Mouse (Mus musculus): ENCODE measurements around the gene Olfr221. TPM values are rescaled to one million over a fixed set of nuclear protein-coding genes. Genes with fewer than 3 reads are reported as not detected.

Olfr221 gene
- polyA plus RNA-seq, 1 experiment from 2014 or later, result not detected

DNA sequence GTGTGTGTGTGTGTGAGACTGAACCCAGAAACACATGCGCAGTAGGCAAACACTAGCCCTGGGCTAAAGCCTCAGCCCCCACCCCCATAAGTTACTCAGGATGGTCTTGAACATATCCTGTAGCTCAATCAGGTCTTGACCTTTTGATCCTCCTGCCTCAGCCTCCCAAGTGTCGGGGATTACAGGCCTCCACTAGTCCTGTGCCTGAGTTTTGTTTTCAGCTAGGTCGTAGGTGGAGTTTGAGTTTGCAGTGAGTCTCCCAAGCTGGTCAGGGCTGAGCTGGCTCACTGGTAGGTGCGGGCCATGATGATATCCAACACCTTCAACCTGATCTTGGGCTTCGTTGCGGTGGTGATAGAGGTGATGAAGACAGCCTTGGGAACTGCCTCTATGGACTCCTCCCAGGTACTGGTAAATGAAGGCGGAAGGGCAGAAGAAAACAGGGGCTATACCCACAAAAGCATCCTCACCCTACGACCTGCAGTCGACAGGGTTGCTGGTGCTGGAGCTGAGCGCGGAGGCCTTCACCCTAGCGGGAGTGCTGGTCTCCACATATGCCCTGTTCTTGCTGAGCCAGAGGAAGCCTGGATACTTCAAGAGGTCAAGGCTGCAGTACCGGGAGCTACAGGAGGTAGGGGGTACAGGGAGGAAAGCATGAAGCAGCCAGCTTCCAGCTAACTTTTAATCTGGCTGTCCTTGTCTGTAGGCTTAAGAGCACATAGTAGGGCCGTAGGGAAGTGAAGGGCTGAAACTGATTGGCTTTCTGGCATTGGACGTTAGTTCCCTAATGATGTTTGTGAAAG is 23.8 kb downstream of the Olfr221 start:
- Histone ChIP-seq H3K36me3 (no peaks in the 10 kb centered on the region), H3K9ac (no peak overlapping the region), H3K4me1 (peaks cover 26% of the 10 kb centered on the region), H3K4me3 (replicated peaks) (peak overlapping the region; percentile 58), H3K4me2 (peak overlapping the region; percentile 64), H3K27ac (peak overlapping the region; percentile 98), H3K27me3 (replicated peaks) (no peaks in the 10 kb centered on the region), H3K9me3 (no peaks in the 10 kb centered on the region)
- no peak for ATAC-seq (ENCODE audit: insufficient read depth, low FRiP score, low read depth)
- 83% methylated on average over 15 of the region's 15 CpGs for WGBS

DNA sequence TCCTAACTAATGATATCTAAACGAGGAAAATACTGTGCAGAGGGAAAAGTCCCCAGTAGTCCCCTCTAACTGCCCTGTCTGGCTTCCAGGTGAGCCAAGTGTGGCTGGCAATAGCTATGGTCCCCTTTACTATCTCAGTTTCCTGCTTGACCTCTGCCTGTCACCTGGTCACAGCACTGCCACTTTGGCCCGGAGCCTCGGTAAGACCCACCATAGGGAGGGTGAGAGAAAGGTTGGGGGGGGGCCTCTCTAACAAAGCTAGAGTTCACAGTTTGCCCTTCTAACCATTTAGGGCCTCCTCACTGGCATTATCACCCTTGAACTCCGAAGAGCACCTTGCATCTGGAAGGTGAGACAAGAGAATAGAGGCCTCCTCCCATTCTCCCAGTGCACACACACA is 24.6 kb downstream of the Olfr221 start:
- H3K4me1 ChIP-seq, result peaks cover 26% of the 10 kb centered on the region
- H3K9ac ChIP-seq, result no peak overlapping the region
- H3K36me3 ChIP-seq, result no peaks in the 10 kb centered on the region
- H3K27ac ChIP-seq, result no peak overlapping the region
- 80% methylated on average over 4 of the region's 4 CpGs for WGBS
- no peak overlapping the region for H3K4me2 ChIP-seq
- H3K4me3 ChIP-seq (replicated peaks), result no peak overlapping the region
- H3K9me3 ChIP-seq, result no peaks in the 10 kb centered on the region
- ATAC-seq (ENCODE audit: insufficient read depth, low FRiP score, low read depth), result no peak
- no peaks in the 10 kb centered on the region for H3K27me3 ChIP-seq (replicated peaks)

DNA sequence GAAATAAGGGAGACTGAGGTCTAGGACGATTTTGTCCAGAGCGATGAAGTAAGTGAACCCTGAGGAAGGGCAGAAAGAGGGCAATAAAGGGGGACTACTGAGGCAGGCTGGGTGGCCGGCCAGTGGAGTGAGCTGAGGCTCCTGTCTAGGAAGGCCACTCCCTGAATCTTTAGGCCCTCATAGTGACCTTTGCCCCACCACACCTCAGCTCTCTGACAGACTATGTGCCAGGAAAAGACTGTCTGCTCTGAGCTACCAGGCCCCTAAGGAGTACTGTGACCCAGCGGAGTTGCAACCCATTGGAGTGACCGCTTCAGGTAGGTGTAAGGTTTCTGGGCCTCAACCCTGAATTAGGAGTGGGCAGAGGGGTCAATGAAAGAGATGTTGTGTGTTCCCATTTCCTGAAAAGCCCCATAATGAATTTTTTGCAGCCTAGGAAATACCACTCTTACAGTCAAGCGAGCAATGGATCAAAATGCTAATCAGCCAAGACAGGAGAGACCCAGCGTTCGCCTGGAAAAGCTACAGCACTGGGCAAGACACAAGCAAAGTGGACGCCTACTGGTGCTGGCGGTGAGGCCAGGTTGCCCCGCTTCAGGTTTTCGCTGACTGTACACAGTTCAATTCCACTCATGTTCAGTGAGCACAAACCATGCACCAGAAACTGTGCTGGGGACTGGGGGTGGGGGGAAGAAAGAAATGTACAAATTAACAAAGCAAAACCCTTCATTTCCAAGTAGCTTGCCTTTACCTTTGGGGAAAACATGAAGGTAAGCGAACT is 25.4 kb downstream of the Olfr221 start:
- H3K27me3 ChIP-seq (replicated peaks), result no peaks in the 10 kb centered on the region
- peaks cover 19% of the 10 kb centered on the region for H3K4me1 ChIP-seq
- ATAC-seq (ENCODE audit: insufficient read depth, low FRiP score, low read depth), result no peak
- no peaks in the 10 kb centered on the region for H3K36me3 ChIP-seq
- H3K4me2 ChIP-seq, result no peak overlapping the region
- no peak overlapping the region for H3K9ac ChIP-seq
- 82% methylated on average over 13 of the region's 13 CpGs for WGBS
- H3K4me3 ChIP-seq (replicated peaks), result no peak overlapping the region
- H3K27ac ChIP-seq, result peak overlapping the region; percentile 94; the same call in 1 of the 2 replicates
- H3K9me3 ChIP-seq, result no peaks in the 10 kb centered on the region

DNA sequence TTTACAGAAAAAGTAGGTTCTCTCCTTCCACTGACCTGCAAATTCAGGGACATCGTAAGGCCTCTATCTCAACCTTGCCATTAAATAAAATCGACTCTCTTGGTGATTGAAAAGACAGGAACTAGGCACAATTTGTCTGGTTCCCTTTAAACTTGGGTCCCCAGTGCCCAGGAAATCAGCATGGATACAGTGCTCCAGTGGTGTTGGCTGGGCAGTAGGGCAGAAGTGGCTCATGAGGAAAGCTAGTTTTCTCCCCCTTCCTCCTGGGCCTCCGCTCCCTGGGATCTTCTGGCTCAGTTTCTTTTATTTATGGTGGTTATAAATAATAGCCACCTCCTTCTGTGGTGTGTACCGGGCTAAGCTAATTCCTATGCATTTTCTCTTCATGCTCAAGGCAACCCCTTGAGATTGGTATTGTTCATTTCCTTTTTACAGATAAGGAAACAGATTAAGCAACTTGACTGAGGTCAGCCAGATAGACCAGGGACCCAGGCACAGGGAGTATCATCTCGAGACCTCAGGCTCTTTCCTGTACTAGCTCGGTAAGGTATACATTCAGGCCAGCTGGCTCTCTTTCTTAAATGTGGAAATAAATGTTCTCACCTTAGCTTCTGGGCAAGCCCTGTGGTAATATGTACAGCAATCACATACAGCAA is 26.7 kb downstream of the Olfr221 start, which contains the start of gene Tmem253:
Tmem253 (plus strand) TSS at position 214 of the 656 bp plus-strand sequence.
- 18% methylated on average over 6 of the region's 6 CpGs for WGBS

DNA sequence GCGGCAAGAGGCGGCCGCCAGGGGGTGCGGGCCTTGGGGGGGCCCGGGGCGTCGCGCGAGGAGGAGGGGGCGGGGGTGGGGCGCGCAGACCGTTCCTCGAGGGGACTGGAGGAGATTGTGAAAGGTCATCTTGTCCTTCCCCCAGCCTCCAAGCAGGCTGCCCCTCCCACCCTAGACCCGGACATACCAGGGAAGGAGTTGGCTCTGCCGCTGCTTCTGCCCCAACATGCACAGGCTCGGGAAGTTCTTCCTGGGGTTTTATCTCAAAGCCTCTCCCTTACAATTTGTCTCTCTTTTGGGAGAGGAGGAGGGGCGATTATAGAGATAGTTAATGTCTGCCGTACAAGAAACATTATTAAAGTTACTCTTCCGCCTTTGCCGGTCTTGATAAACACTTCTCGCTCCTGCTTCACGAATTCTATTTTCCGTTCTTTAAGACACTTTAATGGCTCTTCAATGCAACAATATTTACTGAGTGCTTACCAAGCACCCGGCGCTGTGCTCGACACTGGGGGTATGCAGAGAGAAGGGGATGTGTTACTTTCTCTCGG is 27.4 kb downstream of the Olfr221 start:
- WGBS, result 2% methylated on average over 18 of the region's 28 CpGs
- peak; percentile 12; the same call in 1 of the 2 replicates for ATAC-seq (ENCODE audit: insufficient read depth, low FRiP score, low read depth)

More for the DNA sequence above, 26.7 kb downstream of the Olfr221 start, which contains the start of gene Tmem253:
- Histone ChIP-seq H3K4me2 (peak within 1 kb of the TSS; percentile 67), H3K9me3 (no peaks in the 10 kb centered on the region), H3K27me3 (replicated peaks) (no peaks in the 10 kb centered on the region), H3K4me3 (replicated peaks) (peak within 1 kb of the TSS; percentile 64), H3K36me3 (no peaks in the 10 kb centered on the region), H3K9ac (peak within 1 kb of the TSS; percentile 60), H3K4me1 (peaks cover 22% of the 10 kb centered on the region), H3K27ac (peak within 1 kb of the TSS; percentile 94)
- no peak for ATAC-seq (ENCODE audit: insufficient read depth, low FRiP score, low read depth)

DNA sequence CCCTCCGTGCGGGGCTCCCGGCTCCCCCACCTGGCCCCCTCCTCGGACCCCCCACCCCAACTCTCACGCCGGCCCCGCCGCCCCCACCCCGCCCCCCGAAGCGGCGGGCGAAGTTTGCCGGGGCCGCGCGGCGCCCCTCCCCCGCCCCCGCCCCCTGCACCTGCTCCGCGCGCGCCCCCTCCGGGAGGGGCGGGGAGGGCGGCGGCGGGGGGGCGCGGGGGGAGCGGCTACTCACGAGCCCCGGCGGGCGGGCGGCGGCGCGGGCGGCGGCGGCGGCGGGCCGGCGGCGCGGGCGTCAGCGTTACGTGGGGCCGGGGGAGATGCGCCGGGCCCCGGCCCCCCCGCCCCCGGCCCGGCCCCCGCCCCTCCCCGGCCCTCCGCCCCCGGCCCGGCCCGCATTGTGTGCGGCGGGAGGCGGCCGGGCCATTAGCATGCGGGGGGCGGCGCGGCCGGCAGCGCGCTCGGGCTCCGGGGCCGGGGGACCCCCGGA is 27.9 kb downstream of the Olfr221 start:
- Histone ChIP-seq H3K9me3 (no peaks in the 10 kb centered on the region), H3K27me3 (replicated peaks) (no peaks in the 10 kb centered on the region), H3K36me3 (no peaks in the 10 kb centered on the region), H3K4me2 (peak overlapping the region; percentile 67), H3K4me1 (peaks cover 31% of the 10 kb centered on the region), H3K27ac (peak overlapping the region; percentile 94), H3K9ac (peak overlapping the region; percentile 60), H3K4me3 (replicated peaks) (peak overlapping the region; percentile 64)
- peak; percentile 28 for ATAC-seq (ENCODE audit: insufficient read depth, low FRiP score, low read depth)
- WGBS, result 0% methylated on average over 1 of the region's 80 CpGs

More for the DNA sequence above, 27.4 kb downstream of the Olfr221 start:
- H3K4me2 ChIP-seq, result peak overlapping the region; percentile 67
- H3K4me3 ChIP-seq (replicated peaks), result peak overlapping the region; percentile 64
- H3K27me3 ChIP-seq (replicated peaks), result no peaks in the 10 kb centered on the region
- peak overlapping the region; percentile 94 for H3K27ac ChIP-seq
- H3K36me3 ChIP-seq, result no peaks in the 10 kb centered on the region
- peak overlapping the region; percentile 60 for H3K9ac ChIP-seq
- peaks cover 27% of the 10 kb centered on the region for H3K4me1 ChIP-seq
- H3K9me3 ChIP-seq, result no peaks in the 10 kb centered on the region

DNA sequence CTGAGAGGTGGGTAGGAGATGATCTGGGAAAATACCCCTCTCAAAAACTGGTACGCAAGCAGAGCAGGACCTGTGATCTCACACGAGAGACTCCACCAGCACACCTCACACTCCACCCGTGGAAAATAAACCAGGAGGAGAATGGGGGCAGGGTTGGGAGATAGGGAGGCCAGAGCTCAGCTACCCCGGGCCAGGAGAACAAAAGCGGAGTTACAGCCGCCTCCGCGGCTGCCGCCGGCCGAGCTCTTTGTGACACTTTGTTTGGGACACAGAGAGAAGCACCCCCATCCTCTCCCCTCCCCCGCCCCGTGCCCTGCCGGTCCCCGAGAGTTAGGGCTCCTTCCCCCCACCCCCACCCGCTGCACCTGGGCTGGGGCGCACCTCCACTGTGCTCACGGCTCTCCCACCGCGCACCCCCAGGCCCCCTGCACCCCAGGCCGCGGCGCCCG is 28.5 kb downstream of the Olfr221 start:
- no peak for ATAC-seq (ENCODE audit: insufficient read depth, low FRiP score, low read depth)
- WGBS, result 3% methylated on average over 16 of the region's 24 CpGs
- H3K36me3 ChIP-seq, result no peaks in the 10 kb centered on the region
- H3K4me1 ChIP-seq, result peaks cover 30% of the 10 kb centered on the region
- H3K9me3 ChIP-seq, result no peaks in the 10 kb centered on the region
- H3K9ac ChIP-seq, result peak overlapping the region; percentile 60; the same call in 1 of the 2 replicates
- no peaks in the 10 kb centered on the region for H3K27me3 ChIP-seq (replicated peaks)
- H3K4me2 ChIP-seq, result peak overlapping the region; percentile 67
- H3K27ac ChIP-seq, result peak overlapping the region; percentile 94
- peak overlapping the region; percentile 64 for H3K4me3 ChIP-seq (replicated peaks)

DNA sequence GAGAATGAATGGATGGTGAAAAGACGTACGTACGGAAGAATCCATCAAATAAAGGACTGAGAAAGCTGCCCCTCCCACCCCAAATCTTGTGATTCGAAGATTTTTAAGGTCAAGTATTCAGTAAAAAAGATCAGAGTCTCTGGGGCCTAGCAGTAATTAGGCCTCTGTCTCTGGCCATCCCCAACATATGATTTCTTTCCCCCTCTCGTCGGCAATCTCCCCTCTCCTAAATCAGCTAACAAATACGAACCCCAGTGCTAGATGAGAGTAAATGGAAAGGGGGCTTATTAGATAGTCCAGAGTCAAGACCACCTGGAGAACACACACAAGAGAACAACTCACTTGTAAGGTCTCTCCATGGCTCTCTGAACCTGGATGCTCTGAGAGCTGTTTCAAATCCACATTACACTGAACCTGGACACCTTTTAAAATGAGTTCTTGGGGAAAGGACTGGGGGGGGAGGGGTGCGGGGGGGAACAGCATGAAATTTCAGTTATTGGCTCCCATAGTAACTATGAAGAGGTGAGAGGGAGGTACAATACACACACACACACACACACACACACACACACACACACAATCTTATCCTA is 29.1 kb downstream of the Olfr221 start:
- peak overlapping the region; percentile 67 for H3K4me2 ChIP-seq
- H3K9me3 ChIP-seq, result no peaks in the 10 kb centered on the region
- peaks cover 34% of the 10 kb centered on the region for H3K4me1 ChIP-seq
- H3K27ac ChIP-seq, result peak overlapping the region; percentile 94; the same call in 1 of the 2 replicates
- WGBS, result 59% methylated on average over 8 of the region's 8 CpGs
- peak overlapping the region; percentile 64 for H3K4me3 ChIP-seq (replicated peaks)
- no peak for ATAC-seq (ENCODE audit: insufficient read depth, low FRiP score, low read depth)
- no peak overlapping the region for H3K9ac ChIP-seq
- no peaks in the 10 kb centered on the region for H3K27me3 ChIP-seq (replicated peaks)
- peaks cover 6% of the 10 kb centered on the region for H3K36me3 ChIP-seq

DNA sequence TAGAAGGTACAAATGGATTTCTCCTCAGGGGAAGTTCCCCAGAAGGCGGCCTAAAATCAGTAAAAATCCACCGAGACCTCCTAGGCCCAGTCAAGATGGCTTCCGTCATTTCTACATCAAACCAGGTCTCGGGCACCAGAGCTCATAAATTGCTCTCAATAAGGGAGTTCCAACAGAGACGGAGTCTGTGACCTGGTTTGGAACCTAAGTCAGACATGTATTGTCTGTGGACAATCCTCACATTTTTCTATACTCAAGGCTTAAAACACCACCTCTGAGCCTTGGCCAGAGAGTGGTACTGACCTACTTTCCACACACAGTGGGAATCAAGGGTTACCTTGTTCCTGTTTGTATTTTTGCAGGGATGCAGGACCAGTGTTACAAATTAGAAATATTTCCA is 29.7 kb downstream of the Olfr221 start:
- H3K9ac ChIP-seq, result no peak overlapping the region
- H3K27me3 ChIP-seq (replicated peaks), result no peaks in the 10 kb centered on the region
- 75% methylated on average over 5 of the region's 5 CpGs for WGBS
- peaks cover 34% of the 10 kb centered on the region for H3K4me1 ChIP-seq
- ATAC-seq (ENCODE audit: insufficient read depth, low FRiP score, low read depth), result no peak
- H3K4me3 ChIP-seq (replicated peaks), result no peak overlapping the region
- peaks cover 8% of the 10 kb centered on the region for H3K36me3 ChIP-seq
- H3K9me3 ChIP-seq, result no peaks in the 10 kb centered on the region
- no peak overlapping the region for H3K27ac ChIP-seq
- no peak overlapping the region for H3K4me2 ChIP-seq

DNA sequence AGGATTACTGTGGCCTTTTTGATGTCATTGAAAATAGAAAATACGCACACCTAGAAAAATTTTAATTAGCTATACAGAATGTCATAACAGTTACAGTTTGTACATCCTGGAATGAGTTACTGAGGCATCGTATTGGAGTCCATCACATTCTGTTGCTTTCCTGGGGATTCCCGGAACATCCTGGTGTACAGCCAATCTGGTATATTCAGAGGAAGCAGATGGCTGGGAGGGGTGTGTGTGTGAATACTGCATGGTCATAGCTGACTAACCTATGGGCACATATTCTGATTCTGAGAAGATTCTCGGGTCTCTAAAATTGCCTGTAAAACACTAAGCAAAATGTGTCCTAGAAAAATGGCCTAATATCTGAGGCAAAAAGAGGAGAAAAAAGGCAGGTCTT is 30.2 kb downstream of the Olfr221 start:
- H3K9ac ChIP-seq, result no peak overlapping the region
- no peaks in the 10 kb centered on the region for H3K27me3 ChIP-seq (replicated peaks)
- no peak overlapping the region for H3K4me3 ChIP-seq (replicated peaks)
- H3K9me3 ChIP-seq, result no peaks in the 10 kb centered on the region
- H3K27ac ChIP-seq, result no peak overlapping the region
- no peak for ATAC-seq (ENCODE audit: insufficient read depth, low FRiP score, low read depth)
- peaks cover 12% of the 10 kb centered on the region for H3K36me3 ChIP-seq
- WGBS, result 71% methylated on average over 4 of the region's 4 CpGs
- peaks cover 34% of the 10 kb centered on the region for H3K4me1 ChIP-seq
- H3K4me2 ChIP-seq, result no peak overlapping the region

DNA sequence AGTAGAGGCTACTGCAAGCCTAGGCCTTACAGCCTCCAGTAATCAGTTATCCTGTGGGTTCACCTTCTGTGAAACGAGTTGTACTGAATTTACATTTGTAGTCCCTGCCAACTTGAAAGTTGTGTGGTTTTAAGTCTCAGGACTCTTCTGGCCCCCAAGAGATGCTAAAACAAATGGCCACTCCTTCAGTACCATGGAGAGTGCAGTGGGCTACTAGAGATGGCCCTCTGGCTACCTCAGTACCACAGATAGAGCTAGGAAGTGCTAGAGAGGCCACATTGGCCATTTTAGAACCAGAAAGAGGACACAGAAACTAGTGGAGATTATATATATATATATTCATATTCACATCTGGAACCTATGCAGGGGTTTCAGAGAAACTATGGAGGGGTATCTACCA is 30.6 kb downstream of the Olfr221 start:
- peaks cover 16% of the 10 kb centered on the region for H3K36me3 ChIP-seq
- no peak overlapping the region for H3K4me2 ChIP-seq
- no peak overlapping the region for H3K9ac ChIP-seq
- H3K4me1 ChIP-seq, result peaks cover 34% of the 10 kb centered on the region
- no peaks in the 10 kb centered on the region for H3K27me3 ChIP-seq (replicated peaks)
- ATAC-seq (ENCODE audit: insufficient read depth, low FRiP score, low read depth), result no peak
- no peaks in the 10 kb centered on the region for H3K9me3 ChIP-seq
- no peak overlapping the region for H3K4me3 ChIP-seq (replicated peaks)
- 62% methylated on average over 1 of the region's 1 CpGs for WGBS
- H3K27ac ChIP-seq, result no peak overlapping the region

Data from stomach, embryonic 15.5 days (tissue).